Mouse (Mus musculus): Measurements from ENCODE around the gene 1700113H08Rik.

The 1700113H08Rik gene

DNA sequence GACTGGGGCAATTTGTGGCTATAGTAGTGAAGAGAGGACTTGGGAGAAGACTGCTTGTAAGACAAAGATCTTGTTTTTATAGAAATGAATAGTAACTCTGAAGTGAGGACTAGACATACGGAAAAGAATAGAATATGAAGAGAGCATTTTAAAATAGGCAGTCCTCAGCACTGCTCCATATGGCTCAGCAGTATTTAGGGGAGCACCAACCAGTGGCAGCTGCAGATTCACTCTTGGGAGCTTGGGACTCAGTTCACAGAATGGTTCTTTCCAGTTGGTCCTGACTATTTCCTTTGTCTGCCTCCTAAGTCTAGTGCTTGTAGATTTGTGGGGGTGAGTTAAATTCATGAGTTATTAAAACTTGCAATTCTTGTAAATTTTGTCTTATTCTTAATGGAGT is 151.6 kb downstream of the 1700113H08Rik start:
- CTCF ChIA-PET = no interaction called here

DNA sequence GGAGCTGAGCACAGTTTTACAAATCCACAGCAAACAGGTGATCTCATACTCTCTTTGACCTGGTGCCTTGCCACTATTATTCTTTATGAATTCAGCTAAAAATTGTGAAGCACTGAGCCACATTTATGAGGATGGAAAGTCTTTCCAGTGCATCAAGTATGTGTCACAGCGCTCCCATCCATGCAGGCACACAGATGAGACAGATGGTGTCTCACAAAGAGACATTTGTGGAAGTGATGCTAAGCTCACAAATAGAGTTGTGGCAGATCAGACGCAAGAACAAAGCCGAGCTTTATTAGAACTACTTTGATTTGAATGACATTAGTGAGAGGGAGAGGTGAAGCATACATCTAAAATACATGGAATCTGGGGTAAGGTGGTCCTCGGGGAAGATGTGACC is 153.2 kb downstream of the 1700113H08Rik start:
- CTCF ChIA-PET = no interaction called here

DNA sequence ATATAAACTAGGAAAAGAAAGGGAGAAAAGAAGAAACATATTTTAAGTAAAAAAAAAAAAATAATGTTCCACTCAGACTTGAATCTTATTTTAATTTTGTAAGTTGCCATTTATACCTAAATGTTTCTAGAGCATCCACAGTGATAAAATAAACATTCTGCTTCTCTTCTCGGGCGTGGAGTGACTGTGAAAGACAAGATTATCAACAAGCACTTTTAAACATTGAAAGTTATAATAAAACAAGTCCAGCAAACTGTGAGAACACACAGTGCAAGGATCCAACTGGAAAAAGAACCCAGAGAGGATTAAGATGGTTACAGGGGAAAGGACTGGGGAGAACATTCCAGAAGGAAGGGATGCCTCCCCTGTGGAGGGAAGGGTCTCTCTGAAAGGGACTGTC is 155.0 kb downstream of the 1700113H08Rik start:
- CTCF ChIA-PET = no interaction called here

DNA sequence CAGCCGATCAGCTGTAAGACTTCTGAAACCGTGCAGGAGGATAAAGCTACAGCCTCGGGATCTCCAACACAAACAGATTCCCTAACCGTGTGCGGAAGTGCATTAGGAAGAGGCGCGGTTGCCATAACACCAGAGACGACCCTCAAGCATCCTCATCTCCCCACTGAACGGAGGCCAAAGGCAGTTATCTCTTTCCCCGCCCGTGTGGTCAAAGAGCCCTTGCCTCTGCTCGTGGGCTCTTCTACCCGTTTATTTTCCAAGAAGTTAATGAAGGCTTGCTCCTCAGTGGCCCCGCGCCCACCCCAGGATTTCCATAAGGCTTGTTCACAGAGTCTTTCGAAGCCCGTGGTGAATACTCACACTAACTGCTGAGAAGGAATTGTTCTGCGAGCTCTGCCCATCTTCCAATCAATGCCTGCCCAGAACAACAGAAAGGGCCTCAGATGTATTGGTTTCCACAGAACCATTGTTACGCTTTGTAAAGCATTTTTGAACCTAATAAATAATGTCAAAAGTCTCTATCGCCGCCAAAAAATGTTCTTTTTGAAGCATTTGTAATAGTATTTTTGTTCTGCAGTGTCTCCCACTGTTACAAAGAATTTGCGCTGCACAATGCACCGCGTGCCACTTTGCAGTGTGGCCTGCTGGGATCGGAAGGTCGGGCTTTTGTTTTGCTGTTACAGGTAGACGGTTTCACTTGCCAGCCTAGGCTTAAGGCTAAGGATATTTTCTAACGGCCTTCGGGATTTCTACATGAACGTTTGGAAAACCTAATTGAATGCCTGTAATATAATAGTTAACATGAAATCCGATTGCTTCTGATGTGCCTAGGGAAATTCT is 172.4 kb downstream of the 1700113H08Rik start:
- CTCF ChIA-PET = no interaction called here

DNA sequence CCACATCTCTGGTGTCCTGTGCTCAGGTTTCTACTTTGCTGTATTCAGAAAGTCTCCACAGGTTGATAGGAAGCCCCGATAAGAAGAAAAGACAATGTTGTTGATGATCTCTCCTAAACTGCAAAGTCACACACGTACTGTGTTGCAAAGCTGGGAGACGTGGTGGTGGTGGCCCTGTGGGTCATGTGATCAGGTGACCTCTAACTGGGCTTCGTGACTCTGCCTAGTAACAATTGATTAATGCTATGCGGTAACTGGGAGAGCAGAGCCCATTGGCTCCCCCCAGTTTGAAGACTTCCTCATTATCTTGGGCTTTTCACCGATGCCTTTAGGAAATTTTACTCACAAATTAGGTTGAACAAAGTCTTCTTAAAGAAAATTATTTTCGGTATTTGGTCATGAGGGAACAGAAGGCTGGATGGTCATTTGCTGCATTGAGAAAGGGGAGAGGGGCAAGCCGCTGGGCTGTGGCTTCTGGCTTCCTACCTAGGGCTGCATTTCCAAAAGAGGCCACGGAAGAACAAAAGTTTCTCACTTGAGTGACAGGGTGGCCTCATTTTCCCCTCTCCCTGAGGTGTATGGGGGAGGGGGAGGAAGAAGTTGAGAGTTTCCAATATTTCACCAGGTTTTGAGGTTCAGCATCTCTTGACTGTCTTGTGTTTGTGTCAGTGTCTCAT is 181.6 kb downstream of the 1700113H08Rik start:
- CTCF ChIA-PET = no interaction called here

DNA sequence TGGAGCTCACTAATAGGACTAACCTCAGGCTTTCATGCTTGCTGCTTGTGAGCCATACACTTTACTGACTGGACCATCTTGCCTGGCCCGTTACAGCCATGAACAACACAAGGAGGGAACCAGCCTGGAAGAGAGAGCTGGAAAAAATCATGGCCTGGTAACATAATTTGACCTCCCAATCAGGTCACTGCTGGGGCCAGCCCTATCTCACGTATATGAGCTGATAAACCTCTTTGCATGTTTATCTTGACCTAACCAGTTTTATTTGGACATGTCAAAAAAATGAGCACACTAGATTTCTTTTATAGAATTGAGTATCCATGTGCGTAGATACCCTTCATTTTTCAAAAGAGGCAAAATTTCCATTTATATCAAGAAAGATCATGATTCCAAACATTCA is 213.9 kb downstream of the 1700113H08Rik start:
- CTCF ChIA-PET = no interaction called here

DNA sequence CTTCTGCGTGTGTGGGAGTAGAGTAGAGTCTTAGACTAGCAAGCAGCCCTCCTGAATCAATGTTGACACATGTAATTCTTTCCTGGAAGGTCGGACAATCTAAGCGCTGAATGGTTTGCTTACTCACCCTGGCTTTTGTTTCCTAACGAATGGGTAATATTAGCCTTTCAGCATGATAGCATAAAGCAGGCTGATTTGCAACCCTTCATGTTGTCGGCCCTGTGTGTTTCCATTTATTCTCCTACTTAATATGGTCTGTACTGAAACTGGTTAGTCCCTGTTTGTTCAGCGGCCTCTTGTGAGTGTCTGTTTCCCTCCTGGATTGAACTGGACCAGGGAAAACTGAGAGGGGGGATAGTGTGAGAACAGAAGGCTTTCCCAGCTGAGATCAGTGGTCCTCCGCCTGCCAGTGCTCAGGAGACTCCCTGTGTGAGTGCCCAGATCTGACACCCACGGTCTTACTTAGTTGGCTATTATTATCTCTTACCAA is 214.3 kb downstream of the 1700113H08Rik start:
- CTCF ChIA-PET = no interaction called here

DNA sequence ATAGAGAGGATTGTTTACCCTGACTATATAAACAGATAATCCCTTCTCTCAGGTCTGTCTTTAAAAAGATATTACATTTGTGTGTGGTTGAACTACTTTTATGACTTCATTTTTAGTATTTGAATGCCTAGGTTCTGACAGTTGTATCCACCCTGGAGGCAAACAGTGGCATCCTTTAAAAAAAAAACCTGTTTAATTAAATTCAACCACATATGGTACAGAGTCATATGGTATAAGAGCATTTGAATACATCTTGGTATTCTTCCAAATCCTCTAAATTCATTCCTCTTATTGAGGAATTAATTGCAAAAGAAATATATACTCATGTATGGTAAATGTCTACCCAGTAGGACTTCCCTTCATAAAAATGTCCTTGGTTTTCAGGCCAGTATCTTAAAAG is 217.2 kb downstream of the 1700113H08Rik start:
- CTCF ChIA-PET = no interaction called here

Measured in spleen, embryonic (tissue).